Mouse (Mus musculus) gastrocnemius, postnatal 4 days (tissue): ENCODE data around the gene Meox1. TPM values are rescaled to one million over a fixed set of nuclear protein-coding genes. Genes with fewer than 3 reads are reported as not detected.

Experiments
- DNase-seq, 2 experiments: peaks; one replicate each; pipeline ENCODE4 v3.0.0; 2021 to 2022; ENCODE audit warnings: low spot score in 2 of 2, mixed read lengths in 2 of 2
- long read RNA-seq, 2 experiments: library from polyadenylated mRNA; stranded (forward); transcript quantifications; one replicate each; pipeline ENCODE4 v2.0.0; 2021
- total RNA-seq, 2 experiments: library from RNA; stranded (reverse); gene quantifications; 2 replicates each; pipeline ENCODE4 v1.2.3; 2021

Meox1 gene
- 10 to 100 TPM; 17.7 to 20.4 TPM for total RNA-seq
- long read RNA-seq, experiment 1, transcript Meox1-201 (3 exons, 2,228 nt): major isoform, 19 of 21 reads
- long read RNA-seq, experiment 1, partial matches to known transcripts: 1 of 21 reads
- long read RNA-seq, experiment 1, other reads (novel, unspliced or antisense): 1 of 21 reads
- long read RNA-seq, experiment 2, transcript Meox1-201 (3 exons, 2,228 nt): major isoform, 17 of 18 reads
- long read RNA-seq, experiment 2, partial matches to known transcripts: 1 of 18 reads
- long read RNA-seq, experiment 2, other reads (novel, unspliced or antisense): 0 of 18 reads

DNA sequence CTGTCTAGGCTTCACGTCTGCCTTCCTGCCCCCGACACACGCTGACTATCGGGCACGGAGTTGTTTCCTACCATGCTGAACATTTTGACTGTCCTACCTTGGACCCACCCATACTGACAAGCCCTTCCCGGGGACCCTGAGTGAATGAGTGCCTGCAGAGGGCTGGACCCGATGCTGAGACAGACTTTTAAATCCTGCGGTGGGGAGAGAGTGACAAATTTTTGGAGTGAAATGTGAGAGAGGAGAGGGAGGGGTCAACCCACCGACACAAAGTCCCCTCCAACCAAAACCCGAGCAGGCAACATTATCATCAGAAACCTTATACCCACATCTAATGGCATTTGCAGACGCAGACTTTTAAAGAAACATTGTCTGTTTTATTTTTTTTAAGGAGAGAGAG, at the start of gene Meox1:
Meox1 (minus strand) TSS at position 171 of the 400 bp plus-strand sequence.
- peak in 1 of 2 experiments; percentile 44 for DNase-seq

DNA sequence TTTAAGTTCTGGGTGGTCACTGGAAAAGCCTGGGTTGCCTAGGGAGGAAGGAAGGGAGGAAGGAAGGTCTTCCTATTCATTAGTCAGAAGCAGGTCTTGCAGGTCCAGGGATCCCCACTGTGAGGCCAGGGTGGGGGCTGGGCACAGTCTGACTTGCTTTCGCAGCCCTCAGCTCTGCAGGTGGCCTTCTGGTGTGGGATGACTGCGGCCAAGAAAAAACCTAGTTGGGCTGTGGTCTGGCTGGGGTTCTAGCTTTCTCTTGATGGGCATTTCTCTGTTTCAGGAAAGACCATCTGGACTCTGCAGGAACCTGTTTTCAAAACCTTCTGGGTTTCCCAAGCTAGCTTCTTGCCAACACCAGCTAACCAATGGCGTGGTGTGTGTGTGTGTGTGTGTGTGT, 48.9 kb upstream of the Meox1 start:
- no peak for DNase-seq

DNA sequence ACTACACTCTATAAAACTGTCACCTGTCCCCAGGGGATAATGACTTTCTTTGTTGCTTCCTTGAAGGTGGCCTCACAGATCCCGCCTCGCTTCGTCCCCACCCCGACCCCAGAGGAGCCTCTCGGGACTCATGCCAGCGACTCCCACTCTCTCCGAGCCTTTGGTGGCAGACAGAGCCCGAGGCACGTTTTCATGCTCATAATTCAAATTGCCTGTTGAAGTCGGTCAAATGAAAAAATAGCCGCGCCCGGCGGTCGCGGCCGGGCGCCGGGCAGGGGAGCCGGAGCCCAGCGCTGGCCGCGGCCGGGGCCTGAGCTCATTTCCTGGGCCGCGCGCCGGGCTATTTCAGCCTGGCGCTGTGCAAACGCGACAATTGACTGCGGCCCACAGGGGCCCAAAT, 42.9 kb upstream of the Meox1 start:
- peak in 1 of 2 experiments; percentile 33 for DNase-seq

DNA sequence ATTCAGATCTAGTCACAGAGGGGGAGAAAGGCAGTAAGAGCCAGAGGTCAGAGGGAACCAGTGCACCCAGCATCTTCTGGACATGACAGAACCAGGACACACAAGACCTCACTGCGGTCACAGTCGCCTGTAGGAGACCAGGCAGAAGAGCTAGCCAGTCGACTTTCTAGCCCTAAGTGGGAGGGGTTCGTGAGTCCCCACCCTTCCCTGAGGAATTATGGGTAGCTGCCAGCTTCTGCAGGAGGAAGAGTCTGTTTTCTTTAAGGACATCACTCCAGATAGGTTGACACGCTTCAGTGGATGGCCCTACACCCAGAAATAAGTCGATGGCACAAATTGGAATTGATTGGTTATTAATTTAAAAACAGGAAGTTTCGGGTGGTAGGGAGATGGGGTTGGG, 42.2 kb upstream of the Meox1 start:
- DNase-seq: no peak

DNA sequence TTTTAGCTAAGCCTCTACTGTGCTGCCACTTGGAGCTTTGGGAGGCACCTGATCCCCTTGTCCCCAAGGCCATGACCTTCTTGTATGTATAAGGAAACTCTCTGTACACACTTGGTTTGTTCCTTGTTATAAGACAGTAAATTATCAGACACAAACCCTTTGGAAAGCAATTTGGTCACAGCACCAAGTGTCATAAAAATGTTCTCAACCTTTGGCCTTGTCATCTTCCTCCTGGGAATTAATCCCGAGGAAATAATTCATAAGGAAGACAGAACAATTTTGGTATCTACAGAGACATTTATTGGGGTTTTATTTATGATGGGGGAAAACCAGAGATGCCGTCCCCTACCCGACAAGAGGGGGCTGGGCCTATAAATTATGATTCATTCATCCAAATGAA, 41.6 kb upstream of the Meox1 start:
- no peak for DNase-seq

DNA sequence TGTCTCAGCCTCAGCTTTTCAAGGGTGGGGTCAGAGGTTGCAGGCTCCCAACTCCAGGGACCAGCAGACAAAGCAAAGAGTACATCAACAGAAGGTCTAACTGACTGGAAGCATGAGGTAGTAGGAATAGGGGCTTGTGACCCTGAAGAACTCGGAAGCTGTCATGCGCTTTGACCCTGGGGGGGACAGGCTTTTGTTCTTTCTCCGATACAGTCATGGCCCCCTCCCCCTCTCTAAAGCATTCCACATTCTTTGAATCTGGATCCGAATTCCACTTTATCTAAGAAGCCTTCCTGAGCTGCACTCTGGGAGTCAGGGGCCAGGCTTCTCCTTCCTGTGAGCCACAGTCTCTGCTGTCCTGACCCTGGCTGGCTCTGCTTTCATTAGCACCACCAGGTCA, 37.8 kb upstream of the Meox1 start:
- no peak for DNase-seq

DNA sequence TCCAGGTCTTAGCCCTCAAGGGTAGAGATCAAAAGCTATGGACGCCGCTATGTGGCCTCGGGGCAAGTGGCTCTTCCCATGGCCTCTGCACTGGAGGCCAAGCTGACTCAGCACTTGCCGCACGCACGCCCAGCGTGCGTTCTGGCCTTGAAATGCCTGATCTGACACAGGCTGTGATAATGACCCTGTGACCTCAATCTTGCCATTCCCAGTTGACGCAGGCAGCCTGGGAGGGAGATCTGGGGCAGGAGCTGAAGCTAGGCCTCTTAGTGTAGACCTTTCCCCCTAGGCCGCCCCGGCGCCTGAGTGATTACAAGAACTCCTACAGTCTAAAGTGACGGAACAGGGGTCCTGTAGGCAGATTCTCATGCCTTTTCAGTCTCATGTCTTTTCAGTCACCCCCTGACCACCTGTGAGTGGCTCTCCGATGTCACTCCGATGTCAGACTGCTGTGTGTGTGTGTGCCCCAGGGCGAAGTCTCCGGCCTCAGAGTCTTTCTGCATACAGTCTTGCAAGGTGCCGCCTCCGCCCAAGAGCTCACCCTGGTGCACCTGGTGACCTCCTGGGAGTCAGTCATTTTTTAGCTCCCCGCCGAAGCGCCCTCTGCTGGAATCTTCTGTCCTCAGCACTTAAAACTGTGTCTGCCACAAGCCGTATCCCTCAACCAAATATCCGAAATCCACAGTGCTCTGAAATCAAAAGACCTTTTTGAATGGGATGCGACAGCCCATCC, 34.0 kb upstream of the Meox1 start:
- DNase-seq: no peak

DNA sequence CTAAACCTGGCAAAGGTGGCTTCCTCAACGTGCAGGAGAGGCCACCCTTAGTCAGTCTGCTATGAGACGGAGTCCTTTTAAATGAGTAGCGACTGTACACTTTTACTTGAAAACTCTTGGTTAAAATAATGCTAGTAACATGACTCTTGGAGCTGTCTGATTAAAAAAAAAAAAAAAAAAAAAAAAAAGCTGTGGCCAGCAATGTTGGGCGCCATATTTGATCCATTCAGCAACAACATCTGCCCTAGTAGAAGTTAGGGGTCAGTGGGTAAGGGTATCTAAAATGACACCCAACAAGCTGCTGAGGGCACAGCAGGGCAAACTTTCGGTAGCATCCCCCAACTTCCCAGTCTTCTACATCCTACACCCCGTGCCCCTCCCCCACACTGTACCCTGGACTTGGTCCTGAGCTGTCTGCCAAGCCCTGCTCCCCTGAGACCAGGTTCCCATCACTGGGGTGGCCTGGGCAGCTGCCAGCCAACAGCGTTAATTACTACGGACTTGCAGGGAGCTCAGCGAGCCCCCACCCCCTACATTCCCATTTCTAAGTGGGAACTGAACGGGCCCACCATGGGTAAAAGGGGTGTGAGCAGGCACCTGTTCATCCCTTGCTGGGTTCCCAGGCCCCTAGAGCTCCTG, 32.9 kb upstream of the Meox1 start:
- DNase-seq: no peak

DNA sequence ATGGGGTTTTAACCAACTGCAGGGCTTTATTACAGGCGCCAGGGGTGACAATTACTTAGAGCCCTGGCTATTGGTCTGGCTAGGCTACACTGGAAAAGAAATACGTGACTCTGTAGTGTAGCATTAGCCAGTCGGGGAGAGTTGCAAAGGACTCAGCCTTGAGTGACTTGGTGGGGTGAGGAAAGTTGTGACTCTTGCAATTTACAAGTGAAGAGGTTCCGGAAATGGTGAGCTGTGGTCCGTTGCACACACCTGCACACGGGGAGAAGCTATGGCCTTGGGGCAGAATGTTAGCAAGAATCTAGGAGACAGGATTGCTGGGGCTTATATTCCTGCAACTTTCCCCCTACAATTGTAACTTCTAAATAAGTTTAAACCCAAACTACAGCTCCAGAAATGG, 31.5 kb upstream of the Meox1 start:
- no peak for DNase-seq

DNA sequence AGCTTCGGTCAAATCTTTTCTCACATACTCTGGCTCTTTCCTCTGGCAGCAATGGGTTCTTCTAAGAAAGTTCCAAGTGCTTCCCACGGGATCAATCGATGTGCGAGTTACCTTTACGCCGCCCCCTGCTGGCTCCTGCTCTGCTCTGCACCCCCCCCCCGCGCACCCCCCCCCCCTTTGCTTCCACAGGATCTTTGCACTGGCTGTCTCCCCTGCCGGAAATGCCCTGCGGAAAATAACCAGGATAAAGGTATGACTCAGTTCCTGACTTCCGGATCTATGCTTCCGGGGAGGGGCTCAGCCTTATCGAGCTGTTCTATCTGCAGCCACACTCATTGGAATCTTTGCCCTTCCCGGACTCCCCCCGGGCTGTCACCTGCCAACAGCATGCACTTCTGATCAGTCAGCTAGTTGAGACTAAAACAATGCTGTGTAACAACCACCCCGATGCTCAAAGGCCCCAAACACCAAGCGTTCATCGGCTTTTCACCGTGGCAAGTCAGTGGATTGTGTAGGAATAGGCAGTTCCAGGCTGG, 30.3 kb upstream of the Meox1 start:
- DNase-seq: no peak

DNA sequence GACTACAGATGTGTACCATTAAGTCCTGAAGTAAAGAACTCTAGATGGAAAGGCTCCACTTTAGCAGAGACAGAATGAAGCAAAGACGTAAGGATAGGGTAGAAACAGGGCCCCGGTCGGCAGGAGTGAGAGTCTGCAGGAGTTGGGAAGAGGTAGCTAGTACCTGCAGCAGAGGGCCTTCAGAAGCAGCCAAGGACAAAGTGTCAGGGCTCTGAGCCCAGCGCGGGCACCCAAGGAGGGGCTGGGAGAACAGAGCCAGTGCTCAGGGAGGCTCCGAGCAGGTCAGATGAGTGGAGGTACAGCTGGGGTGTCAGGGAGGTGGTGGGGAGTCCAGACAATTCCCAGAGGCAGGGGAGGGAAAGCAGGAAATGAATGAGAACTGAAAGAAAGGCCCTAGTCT, 29.8 kb upstream of the Meox1 start:
- no peak for DNase-seq

DNA sequence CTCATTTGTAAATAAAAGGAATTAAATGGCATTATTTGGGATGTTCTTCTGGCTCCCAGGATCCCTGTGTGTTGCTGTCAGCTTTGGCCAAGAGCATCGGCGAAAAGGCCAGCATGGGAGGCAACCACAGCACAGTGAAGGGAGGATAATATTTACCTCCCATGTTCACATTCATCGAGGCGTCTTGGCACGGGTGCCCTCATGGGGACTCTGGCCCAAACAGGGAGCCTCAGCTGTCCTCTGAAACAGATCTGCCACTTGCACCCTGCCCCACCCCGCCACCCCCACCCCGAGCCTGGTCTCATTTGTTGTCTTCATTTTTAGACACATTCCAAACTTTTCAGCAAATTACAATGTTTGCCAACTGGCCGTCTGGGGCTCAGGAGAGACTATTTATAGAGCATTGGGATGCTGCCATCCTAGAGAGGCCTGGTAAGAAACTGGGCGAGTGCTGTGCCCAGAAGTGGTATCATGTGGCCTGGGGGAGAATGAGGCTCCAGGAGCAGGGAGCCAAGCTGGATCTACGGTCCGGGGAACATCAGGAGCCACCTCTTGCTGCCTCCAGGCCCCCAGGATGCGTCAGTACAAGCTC, 27.3 kb upstream of the Meox1 start:
- DNase-seq: peak in 1 of 2 experiments; percentile 24

DNA sequence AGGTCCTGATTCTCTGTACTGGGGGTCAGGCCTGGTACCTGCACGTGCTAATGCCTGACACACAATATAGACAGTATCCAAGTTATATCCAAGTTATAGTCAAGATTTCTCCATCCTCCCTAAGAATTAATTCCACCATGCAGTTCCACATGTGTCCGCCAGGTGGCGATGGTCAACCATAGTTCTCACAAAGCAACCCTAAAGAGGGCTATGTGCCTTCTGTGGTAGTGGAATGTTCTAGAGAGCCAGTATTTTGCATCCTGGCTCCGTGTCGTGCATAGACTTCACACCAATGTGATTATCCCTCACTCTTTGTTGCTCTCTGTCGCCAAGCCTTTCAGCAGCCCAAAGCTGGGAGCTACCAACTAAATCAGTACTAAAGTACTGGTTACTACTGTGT, 25.5 kb upstream of the Meox1 start:
- peak; percentile 50 to 76 for DNase-seq

DNA sequence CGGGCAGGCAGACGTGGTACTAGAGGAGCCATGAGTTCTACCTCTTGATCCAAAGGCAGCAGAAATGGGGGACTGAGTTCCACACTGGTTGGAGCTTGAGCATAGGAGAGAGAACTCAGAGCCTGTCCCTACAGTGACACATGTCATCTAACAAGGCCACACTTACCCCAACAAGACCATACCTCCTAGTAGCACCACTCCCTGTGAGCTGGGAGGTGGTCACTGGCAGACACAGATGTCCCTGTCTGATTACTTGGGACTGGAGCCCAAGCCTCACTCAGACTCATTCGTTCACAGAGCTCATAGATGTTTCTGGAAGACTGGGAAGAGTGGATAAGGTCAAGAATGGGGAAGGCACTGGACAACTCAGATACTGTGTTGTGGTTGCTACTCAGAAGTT, 24.4 kb upstream of the Meox1 start:
- DNase-seq: no peak

DNA sequence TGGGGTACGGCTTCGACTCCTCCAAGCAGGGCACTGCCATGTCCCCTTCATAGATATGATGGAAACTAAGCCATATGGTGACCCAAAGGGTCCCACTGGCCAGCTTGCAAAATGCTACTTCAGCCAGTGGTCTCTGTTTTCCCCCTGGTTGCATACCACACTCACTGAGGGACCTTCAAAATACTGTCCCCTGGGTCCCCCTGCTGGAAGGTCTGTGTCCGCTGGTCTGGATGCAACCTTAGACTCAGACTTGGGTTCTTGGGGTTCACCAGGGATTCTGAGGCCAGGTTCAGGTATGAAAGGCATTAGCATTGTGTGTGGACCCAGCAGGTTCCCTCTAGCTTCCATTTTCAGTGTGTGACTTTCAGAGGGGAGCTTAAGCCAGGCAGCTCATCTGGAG, 22.6 kb upstream of the Meox1 start:
- no peak for DNase-seq

DNA sequence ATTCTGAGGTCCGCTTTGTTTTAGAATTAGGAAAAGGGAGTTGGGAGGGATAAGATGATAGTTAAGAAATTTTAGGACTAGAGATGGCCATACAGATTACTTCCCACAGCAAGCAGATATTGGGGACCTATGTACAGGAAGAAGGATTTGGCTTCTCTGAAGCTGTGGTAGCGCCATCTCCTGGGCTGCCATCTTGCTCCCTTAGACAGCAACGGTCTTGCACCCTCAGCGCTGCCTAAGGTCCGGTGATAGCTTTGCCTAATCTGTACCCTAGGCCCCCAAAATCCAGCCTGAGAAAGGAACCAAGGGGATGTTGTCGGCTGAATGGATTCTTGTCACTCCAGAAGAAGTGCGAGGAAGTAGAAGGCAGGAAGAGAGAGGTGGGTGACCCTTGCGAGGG, 19.4 kb upstream of the Meox1 start:
- no peak for DNase-seq

DNA sequence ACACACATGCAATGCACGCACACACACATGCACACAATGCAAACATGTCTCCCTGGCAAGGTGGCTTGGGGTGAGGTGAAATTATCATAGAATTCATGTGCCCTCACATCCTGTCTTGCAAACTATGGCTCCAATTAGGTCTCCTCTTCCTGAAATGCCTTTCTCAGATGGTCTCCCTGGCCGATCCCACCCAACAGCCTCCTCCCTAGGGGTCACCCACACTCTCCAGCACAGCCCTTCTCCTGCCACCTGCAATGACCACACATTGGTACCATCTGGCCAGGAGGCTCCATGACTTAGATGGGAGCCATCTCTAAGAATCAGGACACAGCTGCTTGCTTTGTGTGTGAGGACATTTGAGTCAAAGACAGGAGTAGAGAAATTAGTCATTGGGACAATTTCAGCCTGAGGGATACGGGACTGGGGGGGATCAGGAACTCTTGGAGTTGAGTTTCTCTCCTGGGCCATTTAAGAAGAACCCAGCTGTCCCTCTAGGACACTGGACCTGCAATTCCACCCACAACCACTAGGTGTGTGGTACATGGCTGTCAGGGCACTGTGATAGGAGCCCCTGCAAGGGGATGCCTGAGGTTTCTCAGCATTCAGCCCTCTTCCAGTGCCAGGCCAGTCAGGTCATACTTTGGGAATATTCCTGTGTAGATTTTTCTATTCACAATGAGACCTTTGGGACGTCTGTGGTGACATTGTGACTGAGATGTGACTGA, 17.8 kb upstream of the Meox1 start:
- no peak for DNase-seq

DNA sequence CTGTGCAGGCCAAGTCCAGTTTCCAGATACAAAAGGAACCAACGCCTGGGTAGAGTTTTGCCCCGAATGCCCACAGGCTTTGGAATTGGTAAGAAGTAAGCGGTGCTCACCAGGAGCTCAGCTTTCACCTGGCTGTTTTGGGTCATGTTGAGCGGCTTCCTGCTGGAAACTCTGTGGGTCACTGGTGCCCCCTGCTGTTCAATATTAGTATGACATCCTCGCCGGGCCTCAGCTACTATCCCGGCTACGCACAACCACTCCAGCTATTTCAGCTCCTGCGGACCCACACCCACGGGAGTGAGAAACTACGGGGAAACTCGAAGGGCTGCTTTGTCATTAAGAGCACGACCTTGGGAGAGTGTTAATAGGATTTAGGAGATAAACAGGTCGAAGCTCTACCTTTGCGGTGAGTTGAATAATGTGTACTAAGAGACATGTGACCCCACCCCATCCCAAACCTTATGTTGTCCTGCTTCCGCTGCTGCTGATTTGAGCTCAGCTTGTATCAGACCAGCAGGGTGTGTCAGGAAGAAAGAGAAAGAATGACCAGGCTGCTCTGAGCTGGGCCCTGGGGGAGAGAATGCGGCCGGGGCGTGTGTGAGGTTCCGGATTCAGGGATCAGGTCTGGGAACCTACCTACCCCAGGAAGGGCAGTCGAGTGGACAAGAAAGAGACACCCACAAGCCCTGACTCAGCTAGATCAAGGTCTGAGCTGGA, 16.2 kb upstream of the Meox1 start:
- peak; percentile 78 for DNase-seq

DNA sequence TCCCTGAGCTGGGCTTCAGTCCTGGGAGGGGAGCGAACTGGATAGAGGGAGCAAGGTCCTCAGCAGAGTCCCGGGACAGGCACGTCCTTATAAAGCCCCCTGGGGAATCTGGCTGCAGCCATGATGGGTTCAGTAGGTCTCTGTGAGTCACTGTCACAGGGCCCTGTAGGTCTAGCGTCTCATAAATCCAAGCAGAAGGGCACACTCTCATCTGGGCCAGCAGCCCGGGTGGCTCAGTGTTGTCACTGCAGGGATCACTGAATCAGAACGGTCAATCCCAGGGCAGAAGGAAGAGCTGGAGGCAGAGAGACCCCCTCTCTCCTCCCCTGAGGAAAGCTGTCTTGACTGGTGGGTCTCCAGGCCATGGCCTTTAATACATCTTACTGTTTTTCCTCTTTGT, 14.6 kb upstream of the Meox1 start:
- no peak for DNase-seq

DNA sequence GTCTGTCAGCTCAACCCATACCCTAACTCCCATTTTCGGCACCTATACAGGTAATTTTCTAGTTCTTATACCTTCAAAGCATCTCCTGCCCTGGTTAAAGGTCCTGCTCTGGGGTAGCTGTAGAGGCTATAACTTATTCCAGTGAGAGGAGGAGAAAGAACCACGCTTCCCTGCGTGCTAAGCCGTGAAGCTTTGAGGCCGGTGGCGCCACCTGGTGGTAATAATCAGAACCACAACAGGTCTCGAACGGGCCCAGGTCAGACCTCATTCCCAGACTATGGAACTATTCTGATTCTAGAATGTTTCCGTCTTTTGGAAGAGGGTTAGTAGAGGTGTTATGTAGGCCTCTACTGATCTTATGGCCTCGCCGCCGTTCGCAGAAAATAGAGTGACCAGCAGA, 10.9 kb upstream of the Meox1 start:
- DNase-seq: peak; percentile 75 to 85
